Mouse (Mus musculus) testis, postnatal 14 days (tissue): ENCODE results near the gene Il4.
"Not testable (repeated sequence)": the region's sequence is repeated elsewhere in the genome, so short reads cannot be mapped to it uniquely, and the experiment has no call there.

Experiments used
- DNase-seq: peaks from one replicate; pipeline ENCODE4 v3.0.0; 2021; ENCODE audit warnings: low spot score

Il4 gene

GRCm38 (mm10) chr11:53559980-53560379, 58.5 kb downstream of the Il4 start:
- not testable (repeated sequence) for DNase-seq

GRCm38 (mm10) chr11:53557992-53558391, 60.5 kb downstream of the Il4 start:
- DNase-seq: not testable (repeated sequence)

DNA sequence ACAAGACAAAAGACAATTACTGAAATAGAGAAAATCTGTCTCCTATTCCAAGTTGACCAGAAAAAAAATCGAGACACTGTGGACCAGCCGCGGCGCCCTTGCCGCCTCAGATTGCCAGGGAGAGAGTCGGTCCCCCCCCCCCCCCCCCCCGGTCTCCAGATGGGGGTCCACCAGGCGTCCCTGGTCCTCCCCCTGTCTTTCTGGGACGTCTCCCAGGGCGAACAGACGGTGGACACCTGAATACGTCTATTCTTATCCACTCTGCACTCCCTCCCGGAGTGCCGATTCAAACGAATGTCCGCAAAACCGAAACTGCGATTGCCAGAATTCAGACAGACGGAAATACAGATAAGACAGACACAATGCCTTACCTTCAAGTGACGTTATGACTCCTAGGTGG, 61.9 kb downstream of the Il4 start:
- DNase-seq: not testable (repeated sequence)
